Mouse (Mus musculus): Measurements from ENCODE around the gene Hgfac. TPM values are rescaled to one million over a fixed set of nuclear protein-coding genes. Genes with fewer than 3 reads are reported as not detected.

Hgfac gene
- polyA plus RNA-seq, 1 experiment from 2014 or later: 0.49 TPM

Small RNA genes lying within 50 kb of the gene (microRNA-seq; reads per million reads assigned to microRNA genes)
- gene Mir3097 (ENCODE audit: borderline number of aligned reads): 3.3 reads per million, percentile 16 among the genes with 10 or more reads in this experiment

Other genes starting within 250 kb of the Hgfac start
- gene Msantd1, start 133.5 kb upstream of the Hgfac start, polyA plus RNA-seq (2014; fragmentation: Nextera tagmentation; extraction: Ambion mirVana): 0.60 and 1.3 TPM in 2 replicates
- gene Rgs12, start 92.1 kb upstream of the Hgfac start, polyA plus RNA-seq (2014; fragmentation: Nextera tagmentation; extraction: Ambion mirVana): 30.0 and 30.2 TPM in 2 replicates
- 8.9 and 9.9 TPM in 2 replicates for gene Dok7, start 15.3 kb downstream of the Hgfac start, polyA plus RNA-seq (2014; fragmentation: Nextera tagmentation; extraction: Ambion mirVana)
- gene Lrpap1, start 64.3 kb downstream of the Hgfac start, polyA plus RNA-seq (2014; fragmentation: Nextera tagmentation; extraction: Ambion mirVana): 158 and 170 TPM in 2 replicates
- 0.31 and 0.53 TPM in 2 replicates for gene Adra2c, start 236.8 kb downstream of the Hgfac start, polyA plus RNA-seq (2014; fragmentation: Nextera tagmentation; extraction: Ambion mirVana)

All from embryonic facial prominence, embryonic 14.5 days (tissue).